ENCODE assay signal across 13 mouse cellular contexts in genomic region chr12:81009813-81010212, GRCm38 (mm10). TPM values are rescaled to one million over a fixed set of nuclear protein-coding genes. Genes with fewer than 3 reads are reported as not detected.
DNase-seq lines count a peak whose midpoint lies in the region; ATAC-seq and TF ChIP-seq lines count a peak whose summit lies in the region.
"Had no signal": no experiment of that assay in that cellular context is flagged by ENCODE, and none has a peak within 500 bp of the region (broad histone marks: within the 10 kb centered on the region; RNA-seq: fewer than 3 reads in every experiment).

No protein-coding gene starts in this region.

- H3K36me3 ChIP-seq in hindbrain, embryonic 11.5 days (ENCODE audit: control insufficient read depth, insufficient read depth, low read length): no peaks in the 10 kb centered on the region
- no peaks in the 10 kb centered on the region for H3K36me3 ChIP-seq in hindbrain, postnatal 0 days (ENCODE audit: insufficient read depth, low read length)
- H3K36me3 ChIP-seq in forebrain, embryonic 13.5 days (ENCODE audit: poor library complexity, severe bottlenecking): no peaks in the 10 kb centered on the region
- H3K36me3 ChIP-seq in limb, embryonic 15.5 days: no peaks in the 10 kb centered on the region
- H3K36me3 ChIP-seq: lung, embryonic 15.5 days had no signal

- peaks cover 8% of the 10 kb centered on the region for H3K4me1 ChIP-seq in hindbrain, embryonic 11.5 days (replicated peaks; ENCODE audit: control insufficient read depth, insufficient read depth, low read length)
- no peaks in the 10 kb centered on the region for H3K4me1 ChIP-seq in hindbrain, postnatal 0 days (ENCODE audit: insufficient read depth, low read length)
- H3K4me1 ChIP-seq in forebrain, embryonic 13.5 days: peaks cover 8% of the 10 kb centered on the region
- peaks cover 13% of the 10 kb centered on the region for H3K4me1 ChIP-seq in limb, embryonic 15.5 days
- H3K4me1 ChIP-seq: lung, embryonic 15.5 days had no signal

- ATAC-seq in hindbrain, embryonic 11.5 days (ENCODE audit: low FRiP score): peak; percentile 72
- ATAC-seq in hindbrain, postnatal 0 days: no peak
- ATAC-seq in forebrain, embryonic 13.5 days: no peak
- ATAC-seq in limb, embryonic 15.5 days (ENCODE audit: insufficient number of reproducible peaks, low FRiP score, low TSS enrichment, low read depth): peak; percentile 24; the same call in 1 of the 2 replicates
- no peak for ATAC-seq in frontal cortex, adult (ENCODE audit: low TSS enrichment)
- ATAC-seq: CD4-positive, CD25-positive, alpha-beta regulatory T cell, adult 4 months had no signal

- H3K4me3 ChIP-seq in hindbrain, embryonic 11.5 days (ENCODE audit: low read depth, low read length): no peak overlapping the region
- H3K4me3 ChIP-seq in hindbrain, postnatal 0 days (ENCODE audit: low read length): no peak overlapping the region
- H3K4me3 ChIP-seq in forebrain, embryonic 13.5 days: no peak overlapping the region
- H3K4me3 ChIP-seq in limb, embryonic 15.5 days: no peak overlapping the region
- H3K4me3 ChIP-seq: lung, embryonic 15.5 days had no signal

- 7% methylated on average over 3 of the region's 3 CpGs for WGBS in hindbrain, embryonic 11.5 days
- 21% methylated on average over 3 of the region's 3 CpGs for WGBS in hindbrain, postnatal 0 days
- WGBS in forebrain, embryonic 13.5 days: 5% methylated on average over 3 of the region's 3 CpGs
- 22% methylated on average over 3 of the region's 3 CpGs for WGBS in limb, embryonic 15.5 days

- peak overlapping the region; percentile 23; the same call in 1 of the 2 replicates for H3K9ac ChIP-seq in hindbrain, embryonic 11.5 days (ENCODE audit: low read depth, low read length)
- no peak overlapping the region for H3K9ac ChIP-seq in hindbrain, postnatal 0 days (replicated peaks; ENCODE audit: low read length)
- H3K9ac ChIP-seq in forebrain, embryonic 13.5 days: peak overlapping the region; percentile 18; the same call in 1 of the 2 replicates
- H3K9ac ChIP-seq in limb, embryonic 15.5 days: no peak overlapping the region
- H3K9ac ChIP-seq: lung, embryonic 15.5 days had no signal

- no peaks in the 10 kb centered on the region for H3K9me3 ChIP-seq in hindbrain, embryonic 11.5 days (ENCODE audit: control insufficient read depth, low read length)
- H3K9me3 ChIP-seq in hindbrain, postnatal 0 days (ENCODE audit: low read length): no peaks in the 10 kb centered on the region
- no peaks in the 10 kb centered on the region for H3K9me3 ChIP-seq in forebrain, embryonic 13.5 days (replicated peaks)
- H3K9me3 ChIP-seq in limb, embryonic 15.5 days: no peaks in the 10 kb centered on the region
- H3K9me3 ChIP-seq: lung, embryonic 15.5 days had no signal

- H3K4me2 ChIP-seq in hindbrain, embryonic 11.5 days (replicated peaks; ENCODE audit: low read depth, low read length): no peak overlapping the region; the same call in 1 of the 2 replicates
- H3K4me2 ChIP-seq in hindbrain, postnatal 0 days (ENCODE audit: low read depth, low read length): no peak overlapping the region
- H3K4me2 ChIP-seq in forebrain, embryonic 13.5 days: peak overlapping the region; percentile 21; the same call in 1 of the 2 replicates
- no peak overlapping the region for H3K4me2 ChIP-seq in limb, embryonic 15.5 days
- H3K4me2 ChIP-seq: lung, embryonic 15.5 days had no signal

- 0 out of 2 replicates have a peak overlapping the region, but pooled peaks have one; percentile 30 for H3K27ac ChIP-seq in hindbrain, embryonic 11.5 days (ENCODE audit: low read depth, low read length)
- no peak overlapping the region for H3K27ac ChIP-seq in hindbrain, postnatal 0 days
- H3K27ac ChIP-seq in forebrain, embryonic 13.5 days: no peak overlapping the region
- H3K27ac ChIP-seq in limb, embryonic 15.5 days: no peak overlapping the region
- H3K27ac ChIP-seq: lung, embryonic 15.5 days had no signal

- H3K27me3 ChIP-seq in hindbrain, embryonic 11.5 days (ENCODE audit: control insufficient read depth, insufficient read depth, low read length): no peaks in the 10 kb centered on the region
- no peaks in the 10 kb centered on the region for H3K27me3 ChIP-seq in hindbrain, postnatal 0 days (ENCODE audit: insufficient read depth, low read length)
- H3K27me3 ChIP-seq in forebrain, embryonic 13.5 days: 0 out of 2 replicates have a peak, but pooled peaks cover 11% of the 10 kb centered on the region
- 0 out of 2 replicates have a peak, but pooled peaks cover 4% of the 10 kb centered on the region for H3K27me3 ChIP-seq in limb, embryonic 15.5 days
- H3K27me3 ChIP-seq: lung, embryonic 15.5 days had no signal

- TF ChIP-seq CTCF in hindbrain, postnatal 0 days (IDR thresholded peaks at IDR 0.05; ENCODE audit: low read depth): no peak

- DNase-seq in hindbrain, embryonic 11.5 days (ENCODE audit: low spot score): no peak
- DNase-seq in hindbrain, postnatal 0 days (ENCODE audit: low spot score): no peak
- DNase-seq in embryo, embryonic 10.5 days (ENCODE audit: low spot score): peak; percentile 61
- no peak for DNase-seq in lung, postnatal 36 days
- no peak for DNase-seq in left cerebral cortex, adult 11 months (ENCODE audit: low spot score)
- DNase-seq: kidney, postnatal 36 days had no signal

RNA-seq across cellular contexts. Expression of gene Smoc1, which starts 16.8 kb away (rescaled TPM):
- polyA plus RNA-seq in hindbrain, embryonic 11.5 days (2014; fragmentation: Nextera tagmentation; extraction: Ambion mirVana): 12.9 and 18.7 TPM in 2 replicates
- total RNA-seq in hindbrain, postnatal 0 days (2014; rRNA removed): 32.7 and 42.0 TPM in 2 replicates
- polyA plus RNA-seq in hindbrain, postnatal 0 days (2015; fragmentation: Nextera tagmentation; extraction: Ambion mirVana): 30.5 and 31.5 TPM in 2 replicates
- 6.4 and 7.3 TPM in 2 replicates for polyA plus RNA-seq in forebrain, embryonic 13.5 days (2015; fragmentation: Nextera tagmentation; extraction: Ambion mirVana)
- 7.4 and 9.3 TPM in 2 replicates for polyA plus RNA-seq in limb, embryonic 15.5 days (2015; fragmentation: Nextera tagmentation; extraction: Ambion mirVana)

RNA-seq across cellular contexts. Expression of gene Slc10a1, which starts 41.3 kb away (rescaled TPM):
- polyA plus RNA-seq in hindbrain, embryonic 11.5 days (2014; fragmentation: Nextera tagmentation; extraction: Ambion mirVana): 0.51 and 0.63 TPM in 2 replicates
- total RNA-seq in hindbrain, postnatal 0 days (2014; rRNA removed): not detected in 2 replicates
- 0.11 TPM in 2 replicates for polyA plus RNA-seq in hindbrain, postnatal 0 days (2015; fragmentation: Nextera tagmentation; extraction: Ambion mirVana)
- 0.54 and 0.62 TPM in 2 replicates for polyA plus RNA-seq in forebrain, embryonic 13.5 days (2015; fragmentation: Nextera tagmentation; extraction: Ambion mirVana)
- 0.41 and 0.82 TPM in 2 replicates for polyA plus RNA-seq in limb, embryonic 15.5 days (2015; fragmentation: Nextera tagmentation; extraction: Ambion mirVana)
- total RNA-seq: hematopoietic stem cell, adult 5-6 weeks; left cerebral cortex, postnatal 14 days had no signal

Comparison
In these comparisons a context has a peak if more than half of its experiments do, and no peak if none do; other contexts are left out.
1. ATAC-seq: peak in hindbrain, embryonic 11.5 days (single experiment) and limb, embryonic 15.5 days (single experiment); none in hindbrain, postnatal 0 days (single experiment), forebrain, embryonic 13.5 days (single experiment) and frontal cortex, adult (single experiment).
2. H3K9ac ChIP-seq: peak in hindbrain, embryonic 11.5 days (single experiment) and forebrain, embryonic 13.5 days (single experiment); none in hindbrain, postnatal 0 days (single experiment) and limb, embryonic 15.5 days (single experiment).